Mouse (Mus musculus): ENCODE measurements around the gene Hint2.

Hint2 gene

DNA sequence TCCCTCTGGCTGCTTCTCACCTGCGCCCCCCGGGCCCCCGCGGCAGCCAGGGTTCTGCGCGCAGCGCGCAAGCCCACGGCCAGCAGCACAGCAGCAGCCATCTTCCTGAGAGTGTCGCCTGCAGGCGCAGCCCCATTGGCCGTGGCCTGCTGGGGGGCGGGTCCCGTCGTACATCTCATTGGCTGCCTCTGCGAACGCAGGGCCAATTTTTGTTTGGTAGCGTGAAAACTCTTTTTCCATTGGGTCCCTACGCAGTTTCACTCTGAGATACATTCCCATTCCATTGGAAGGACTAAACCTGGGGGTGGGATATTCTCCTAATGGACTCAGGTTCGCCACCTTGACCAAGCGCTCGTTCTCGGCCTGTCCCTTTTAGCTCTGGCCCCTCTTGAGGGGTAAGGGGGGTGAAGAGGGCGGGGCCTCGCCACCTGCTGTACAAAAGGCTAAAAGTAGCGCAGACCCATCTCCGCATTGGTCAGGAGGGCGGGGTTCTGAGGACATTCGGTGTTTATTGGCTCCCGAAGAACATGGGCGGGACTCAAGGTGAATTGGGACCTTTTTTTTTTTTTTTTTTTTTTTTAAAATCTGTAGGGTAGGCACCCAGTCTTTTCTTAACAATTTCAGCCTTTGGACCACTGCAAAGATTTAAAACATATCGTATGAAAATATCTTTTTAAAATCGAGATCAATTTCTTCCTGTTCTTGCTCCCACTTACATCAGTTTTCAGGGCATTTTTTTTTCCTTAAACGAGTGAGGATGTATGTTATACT lies at the start of gene Hint2:
TSS of gene Hint2 (minus strand) at position 128 of the 771 bp plus-strand sequence.
- peak; percentile 97 for DNase-seq (ENCODE audit: low read depth)

DNA sequence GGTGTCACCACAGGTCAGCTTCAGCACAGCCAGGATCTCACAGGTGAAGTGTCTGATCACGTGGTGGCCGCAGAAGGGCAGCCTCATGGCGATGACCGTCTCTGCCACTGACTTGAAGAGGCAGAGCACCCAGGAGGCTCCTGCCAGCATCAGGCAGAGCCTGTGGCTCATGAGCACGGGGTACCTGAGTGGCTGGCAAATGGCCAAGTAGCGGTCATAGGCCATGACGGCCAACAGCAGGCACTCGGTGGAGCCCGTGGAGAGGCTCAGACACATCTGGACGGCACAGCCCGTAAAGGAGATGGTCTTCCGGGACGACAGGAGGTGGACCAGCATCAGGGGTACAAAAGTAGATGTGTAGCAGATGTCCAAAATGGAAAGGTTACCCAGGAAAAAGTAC lies 49.7 kb upstream of the Hint2 start:
- DNase-seq (ENCODE audit: low read depth): no peak

DNA sequence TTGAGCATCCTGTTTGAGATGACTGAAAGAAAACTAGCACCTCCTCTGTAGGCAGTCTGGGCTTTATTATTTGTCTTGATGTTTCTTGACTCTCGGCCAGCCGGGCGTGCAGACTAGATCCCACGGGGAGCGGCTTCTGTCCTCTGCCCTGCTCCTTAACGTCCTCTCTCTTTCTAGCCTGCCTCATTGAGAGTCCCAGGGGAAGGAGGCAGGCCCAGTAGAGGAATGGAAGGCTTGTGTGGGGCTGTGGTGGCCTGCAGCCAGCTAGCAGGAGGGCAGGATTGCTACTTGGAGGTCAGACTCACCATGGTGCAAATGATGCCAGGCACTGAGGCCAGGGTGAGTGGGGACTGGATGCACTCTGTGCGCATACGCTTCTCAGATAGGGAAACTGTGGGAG lies 47.6 kb upstream of the Hint2 start:
- no peak for DNase-seq (ENCODE audit: low read depth)

DNA sequence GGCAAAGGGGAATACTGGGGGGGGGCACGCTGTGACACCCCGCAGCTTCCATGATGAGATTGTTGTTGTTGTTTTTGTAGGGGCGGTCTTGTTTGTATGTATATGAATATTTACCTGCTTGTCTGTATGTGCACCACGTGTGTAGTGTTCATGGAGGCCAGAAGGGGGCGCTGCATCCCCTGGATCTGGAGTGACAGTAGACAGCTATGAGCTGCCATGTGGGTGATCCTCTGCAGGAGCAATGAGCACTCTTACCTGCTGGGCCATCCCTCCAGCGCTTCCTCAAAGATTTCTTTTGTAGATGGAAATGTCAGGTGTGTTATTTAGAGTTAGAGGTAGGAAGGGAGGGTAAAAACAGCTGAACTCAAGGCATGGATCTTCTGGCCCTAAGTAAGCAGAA lies 47.2 kb upstream of the Hint2 start:
- peak; percentile 7 for DNase-seq (ENCODE audit: low read depth)

DNA sequence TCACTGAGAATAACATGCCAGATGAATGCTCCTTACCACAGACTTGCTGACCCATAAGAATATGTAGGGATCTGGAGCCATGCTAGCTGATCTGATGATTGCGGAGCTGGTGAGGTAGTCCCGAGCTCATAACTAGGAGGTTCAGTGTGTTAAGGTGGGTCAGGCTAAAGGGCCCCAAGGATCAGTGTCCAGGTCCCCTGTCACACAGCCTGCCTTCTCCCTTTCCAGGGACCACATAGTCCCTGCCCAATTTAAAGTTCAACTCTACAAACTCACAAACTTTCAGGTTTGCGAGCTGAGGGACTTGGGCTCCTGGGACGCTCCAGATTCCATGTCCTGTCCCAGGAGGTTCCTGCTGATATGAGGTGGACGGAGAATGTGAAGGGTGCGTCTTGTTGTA lies 44.4 kb upstream of the Hint2 start, which contains the start of gene Olfr70:
TSS of gene Olfr70 (minus strand) at position 101 of the 400 bp plus-strand sequence.
- DNase-seq (ENCODE audit: low read depth): no peak

DNA sequence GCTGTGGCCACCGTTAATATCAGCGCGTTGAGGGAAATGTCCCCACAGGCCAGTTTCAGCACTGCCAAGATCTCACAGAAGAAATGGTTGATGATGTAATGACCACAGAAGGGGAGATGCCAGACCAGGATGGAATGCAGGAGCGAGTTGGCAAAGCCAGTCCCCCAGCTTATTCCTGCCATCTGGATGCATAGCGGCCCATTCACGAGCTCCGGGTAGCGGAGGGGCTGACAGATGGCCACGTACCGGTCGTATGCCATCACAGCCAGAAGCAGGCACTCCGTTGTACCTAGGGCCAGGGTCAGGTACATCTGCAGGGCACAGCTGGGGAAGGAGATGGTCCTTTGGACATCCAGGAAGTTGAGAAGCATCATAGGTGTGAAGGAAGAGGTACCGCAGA lies 40.3 kb upstream of the Hint2 start:
- DNase-seq (ENCODE audit: low read depth): no peak

DNA sequence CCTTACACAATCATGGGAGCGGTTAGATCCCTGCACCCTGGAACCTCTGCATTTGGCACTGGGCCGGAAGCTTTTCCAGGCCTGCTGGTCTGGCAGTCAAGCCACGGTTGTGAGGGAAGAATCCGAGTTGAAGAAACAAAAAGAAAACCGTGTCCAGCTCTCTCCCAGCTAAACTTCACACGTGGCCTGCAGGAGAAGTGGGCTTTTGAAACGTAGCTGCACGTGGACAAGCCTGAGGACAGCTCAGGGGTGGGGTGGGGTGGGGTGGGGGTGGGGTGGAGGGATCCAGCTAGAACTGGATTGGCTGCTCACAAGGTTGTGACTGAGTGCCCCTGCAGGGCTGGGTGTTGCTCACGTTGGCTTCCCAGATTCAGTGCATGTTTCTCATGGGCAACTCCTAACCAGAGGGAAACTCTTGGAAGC lies 39.0 kb upstream of the Hint2 start:
- DNase-seq (ENCODE audit: low read depth): no peak

DNA sequence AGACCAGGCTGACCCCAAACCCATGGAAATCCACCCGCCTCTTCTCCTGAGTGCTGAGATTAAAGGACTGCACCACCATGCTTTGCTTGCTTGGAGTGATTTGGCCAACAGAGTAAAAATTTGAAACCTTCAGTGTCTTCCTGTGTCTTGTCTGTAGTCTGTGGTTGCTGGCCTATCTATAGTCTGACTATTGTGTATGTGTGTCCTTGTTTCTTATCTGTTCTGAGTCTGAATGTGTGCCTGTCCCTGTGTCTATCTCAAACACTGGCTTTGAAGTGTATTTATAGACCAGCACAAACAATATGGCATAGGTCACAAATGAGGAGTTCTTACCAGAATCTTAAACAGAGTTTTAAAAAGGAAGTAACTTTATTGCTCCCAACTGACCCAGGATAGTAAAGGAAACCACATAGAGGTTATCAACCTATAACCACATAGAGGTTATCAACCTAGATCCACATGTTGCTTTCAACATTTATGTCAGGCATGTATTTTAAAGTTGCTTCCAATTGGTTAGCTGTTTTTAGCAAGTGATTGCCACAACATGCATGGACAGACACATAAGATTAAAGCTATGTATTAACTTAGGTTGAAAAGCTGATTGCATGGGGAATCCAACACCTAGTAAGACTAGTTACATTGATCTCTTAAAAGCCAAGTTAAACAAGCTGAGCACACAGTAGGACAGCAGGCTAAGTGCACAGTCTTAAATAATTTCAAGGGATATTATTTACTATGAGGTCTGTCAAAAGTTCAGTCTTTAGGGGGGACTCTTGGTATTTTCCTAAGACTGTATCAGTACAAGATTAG lies 38.4 kb upstream of the Hint2 start:
- DNase-seq (ENCODE audit: low read depth): no peak

DNA sequence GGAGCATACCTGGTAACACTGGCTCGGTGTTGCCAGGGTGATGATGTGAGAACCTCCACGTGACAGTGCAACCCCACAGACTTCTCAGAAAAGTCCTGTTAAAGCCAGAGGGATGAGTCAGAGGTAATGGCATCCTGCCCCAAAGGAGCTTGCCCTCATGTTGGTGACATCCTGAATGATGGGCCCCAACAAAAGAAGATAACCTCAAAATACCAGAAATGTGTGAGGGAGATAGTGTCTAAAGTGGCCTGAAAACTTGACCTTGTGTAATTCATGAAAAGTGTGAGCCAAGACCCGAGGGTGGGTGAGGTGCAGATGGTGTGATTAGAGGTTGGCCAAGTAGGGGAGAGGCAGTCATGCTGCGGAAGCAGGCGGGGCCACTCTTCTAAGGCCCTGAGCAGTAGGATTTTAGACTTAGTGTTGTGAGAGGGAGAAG lies 37.6 kb upstream of the Hint2 start:
- no peak for DNase-seq (ENCODE audit: low read depth)

DNA sequence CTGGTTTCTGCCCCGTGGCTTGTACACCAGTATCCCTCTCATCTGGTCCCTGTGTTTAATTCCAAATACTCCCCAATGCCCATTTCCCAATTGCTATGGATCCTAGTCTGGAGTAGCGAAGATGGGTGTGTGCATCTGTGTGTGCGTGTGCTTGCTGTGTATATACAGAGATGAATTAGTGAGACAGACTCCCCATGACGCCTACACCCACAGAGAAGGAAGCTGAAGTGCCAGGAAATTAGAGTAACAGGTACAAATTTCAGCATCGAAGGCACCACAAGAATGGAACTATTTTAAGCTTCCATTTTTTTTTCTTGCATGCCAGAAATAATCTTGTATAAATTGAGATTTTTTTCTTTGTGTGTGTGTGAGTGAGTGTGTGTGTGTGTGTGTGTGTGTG lies 34.8 kb upstream of the Hint2 start:
- no peak for DNase-seq (ENCODE audit: low read depth)

DNA sequence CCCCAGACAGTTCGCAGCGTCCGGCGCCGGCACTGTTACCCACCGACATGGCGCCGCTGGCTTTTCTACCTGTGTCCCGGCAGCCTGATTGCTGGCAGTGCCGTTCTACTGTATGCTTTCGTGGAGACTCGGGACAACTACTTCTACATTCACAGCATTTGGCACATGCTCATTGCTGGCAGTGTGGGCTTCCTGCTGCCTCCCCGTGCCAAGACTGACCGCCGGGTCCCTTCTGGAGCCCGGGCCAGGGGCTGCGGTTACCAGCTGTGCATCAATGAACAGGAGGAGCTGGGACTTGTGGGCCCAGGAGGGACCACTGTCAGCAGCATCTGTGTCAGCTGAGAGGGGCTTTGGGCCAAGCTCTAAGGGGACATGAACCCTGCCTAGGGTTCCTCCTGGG lies 33.8 kb upstream of the Hint2 start:
- DNase-seq (ENCODE audit: low read depth): no peak

DNA sequence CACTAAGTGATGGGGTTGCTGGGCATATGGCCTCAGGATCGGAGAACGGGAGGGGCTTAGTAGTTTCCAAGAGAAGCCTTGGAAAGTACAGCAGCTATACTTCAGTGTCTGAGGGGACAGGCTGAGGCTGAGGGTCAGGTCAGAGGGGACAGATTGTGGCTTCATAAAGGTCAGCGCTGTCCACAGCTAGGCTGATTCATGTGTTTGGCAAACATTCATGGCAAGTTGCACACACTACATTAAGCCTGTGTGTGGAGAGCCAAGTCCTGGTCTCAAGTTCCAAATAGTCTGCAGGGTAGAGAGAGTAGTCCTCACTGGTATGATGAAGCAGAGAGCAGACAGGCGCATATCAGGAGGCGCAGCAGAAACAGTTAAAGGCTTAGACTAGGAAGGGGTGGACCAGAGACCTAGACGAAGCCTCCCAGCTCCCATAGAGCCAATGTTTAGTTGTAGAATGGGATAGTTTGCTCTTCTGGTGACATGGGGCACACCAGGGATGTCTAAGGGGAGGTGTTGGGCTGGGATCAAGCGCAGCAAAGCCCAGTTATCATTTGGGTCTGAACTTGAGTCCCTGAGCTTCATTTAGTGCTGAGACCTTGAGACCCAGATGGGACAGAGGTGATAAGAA lies 23.3 kb upstream of the Hint2 start:
- DNase-seq (ENCODE audit: low read depth): no peak

DNA sequence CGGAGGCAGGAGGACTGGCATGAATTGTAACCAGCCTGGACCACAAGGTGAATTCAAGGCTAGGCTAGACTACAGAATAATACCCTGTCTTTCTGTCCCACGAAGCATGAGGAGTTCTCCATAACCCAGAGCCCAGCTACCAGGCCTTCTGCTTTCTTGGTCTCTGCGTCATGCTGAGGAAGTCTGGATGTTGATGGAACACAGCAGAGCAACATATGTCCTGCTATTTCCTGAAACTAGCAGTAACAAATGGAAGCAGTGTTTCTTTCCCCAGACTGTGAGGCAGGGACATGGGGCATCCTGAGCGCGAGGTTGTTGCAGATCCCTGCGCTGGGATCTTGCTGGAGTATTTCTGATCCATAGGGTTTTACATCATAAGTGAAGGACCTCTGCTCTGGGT lies 22.3 kb upstream of the Hint2 start:
- DNase-seq (ENCODE audit: low read depth): no peak

DNA sequence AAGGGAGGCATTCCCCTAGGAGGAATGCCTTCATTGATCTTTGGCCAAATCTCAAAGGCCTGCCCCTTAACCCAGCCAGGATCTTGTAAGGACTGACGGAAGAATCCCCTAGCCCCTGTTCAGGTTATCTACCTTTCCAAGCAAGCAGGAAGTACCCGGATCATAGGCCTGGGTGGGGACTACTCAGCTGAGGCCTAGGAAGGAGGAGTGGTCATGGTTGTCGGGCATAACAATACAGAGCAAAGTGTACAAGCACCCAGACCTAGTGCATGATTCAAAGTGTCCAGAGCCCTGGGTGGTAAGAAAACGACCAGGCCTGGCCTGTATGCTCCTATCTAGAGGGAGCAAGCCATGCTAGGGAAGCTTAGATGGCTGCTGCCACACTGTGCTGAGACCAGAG lies 19.3 kb upstream of the Hint2 start:
- DNase-seq (ENCODE audit: low read depth): no peak

DNA sequence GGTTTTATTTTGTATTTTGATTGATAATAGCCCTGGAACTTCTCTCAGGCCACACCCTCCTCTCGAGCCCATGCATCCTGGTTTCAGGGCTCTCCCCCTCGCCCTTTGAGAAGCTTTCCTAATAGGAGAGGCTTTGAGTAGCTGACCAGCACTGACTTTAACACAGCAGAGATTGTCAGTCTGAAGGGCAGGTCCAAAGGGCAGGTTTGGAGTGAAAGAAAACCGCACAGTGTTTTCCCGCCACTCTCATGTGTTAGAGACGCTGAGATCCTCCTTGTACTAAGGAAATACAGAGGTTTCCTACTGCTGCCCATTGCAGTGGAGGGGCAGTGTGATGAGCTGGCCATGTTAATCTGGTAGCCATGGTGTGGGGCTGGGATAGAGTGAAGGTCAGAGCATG lies 18.7 kb upstream of the Hint2 start:
- DNase-seq (ENCODE audit: low read depth): no peak

DNA sequence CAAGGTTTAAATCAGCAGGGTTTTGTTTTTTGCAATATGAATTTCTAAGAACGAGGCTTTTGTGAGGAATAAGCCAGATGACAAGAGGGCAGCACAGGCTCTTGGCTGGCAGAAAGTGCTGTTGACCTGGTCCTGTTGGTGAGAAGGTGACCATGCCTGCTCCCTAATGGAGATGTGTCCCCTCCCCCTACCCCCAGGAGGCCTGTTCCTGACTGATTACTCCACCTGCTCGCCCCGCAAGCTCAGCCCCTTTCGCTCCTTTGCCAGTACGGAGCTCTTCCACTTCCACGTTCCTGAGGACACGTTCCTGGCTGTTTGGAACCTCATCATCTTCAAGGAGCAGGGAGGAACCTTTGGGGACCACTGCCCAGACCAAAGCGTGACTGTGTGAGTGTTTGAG lies 17.4 kb upstream of the Hint2 start:
- DNase-seq (ENCODE audit: low read depth): no peak

DNA sequence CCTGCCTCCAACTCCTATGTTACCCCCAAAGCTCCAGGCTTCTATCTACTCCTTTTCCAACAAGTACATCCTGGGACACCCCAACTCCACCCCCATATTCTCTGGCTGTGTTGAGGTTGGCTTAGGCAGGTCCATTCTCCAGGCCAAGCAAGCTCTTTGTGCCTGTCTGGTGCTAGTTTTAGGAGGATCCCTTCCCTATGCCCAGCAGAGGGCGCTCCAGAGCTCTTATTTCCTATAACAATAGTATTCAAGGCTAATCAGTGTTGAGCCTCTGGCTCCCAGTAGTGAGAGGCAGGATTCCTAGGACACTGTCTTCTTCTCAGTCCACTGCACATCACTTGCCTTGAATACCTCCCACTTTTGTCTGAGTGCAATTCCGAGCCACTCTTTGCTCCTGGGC lies 15.8 kb upstream of the Hint2 start:
- peak; percentile 90 for DNase-seq (ENCODE audit: low read depth)

DNA sequence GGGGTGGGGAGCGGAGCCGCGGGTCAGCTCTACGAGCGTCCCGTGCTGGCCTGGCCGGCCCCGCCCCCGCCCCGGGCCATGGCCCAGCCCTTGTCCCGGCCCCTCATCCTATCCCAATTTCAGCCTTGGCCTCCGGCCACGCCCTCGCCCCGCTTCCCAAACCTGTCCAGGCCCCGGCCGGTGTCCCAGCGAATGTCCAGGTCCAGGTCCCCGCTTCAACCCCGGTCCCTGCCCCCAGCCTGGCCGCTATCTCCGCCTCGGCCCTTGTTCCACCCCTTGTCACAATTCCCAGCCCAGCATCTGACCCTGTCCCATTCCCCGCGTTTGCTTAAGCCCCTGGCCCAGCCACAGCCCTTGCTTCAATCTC lies 13.1 kb upstream of the Hint2 start:
- DNase-seq (ENCODE audit: low read depth): no peak

DNA sequence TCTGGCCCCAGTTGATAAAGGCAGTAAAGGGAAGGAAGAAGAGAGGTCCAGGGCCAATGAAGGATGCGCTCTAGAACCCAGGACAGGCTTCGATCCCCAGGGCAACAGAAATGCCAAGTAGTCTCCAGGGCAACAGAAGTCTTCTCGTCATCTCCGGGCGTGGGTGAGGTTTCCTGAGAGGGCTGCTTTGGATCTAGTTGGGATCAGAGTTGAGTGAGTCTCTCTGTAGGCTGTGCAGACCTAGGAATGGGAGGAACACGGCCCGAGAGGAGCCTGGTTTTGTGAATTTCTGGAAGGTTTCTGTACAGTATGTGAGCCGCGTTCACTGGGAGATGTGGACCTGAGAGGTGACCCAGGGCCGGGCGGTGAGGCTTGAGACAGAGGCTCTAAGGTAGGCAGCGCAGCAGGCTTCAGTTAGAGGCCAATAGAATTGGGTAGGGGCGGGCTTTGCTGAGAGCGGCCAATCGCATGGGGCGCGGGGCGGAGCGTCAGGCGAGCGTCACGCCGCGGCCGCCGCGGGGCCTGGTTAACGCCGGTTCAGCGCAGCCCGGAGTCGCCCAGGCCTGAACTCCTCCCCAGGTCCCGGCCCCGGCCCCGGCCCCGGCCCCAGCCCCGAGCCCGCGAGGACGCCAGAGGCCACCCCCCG lies 12.6 kb upstream of the Hint2 start, which contains the start of the genes Tmem8b and Fam221b:
TSS of gene Tmem8b (plus strand) at position 190 of the 646 bp plus-strand sequence.
TSS of gene Fam221b (minus strand) at position 364 of the 646 bp plus-strand sequence.
- peak; percentile 91 for DNase-seq (ENCODE audit: low read depth)

DNA sequence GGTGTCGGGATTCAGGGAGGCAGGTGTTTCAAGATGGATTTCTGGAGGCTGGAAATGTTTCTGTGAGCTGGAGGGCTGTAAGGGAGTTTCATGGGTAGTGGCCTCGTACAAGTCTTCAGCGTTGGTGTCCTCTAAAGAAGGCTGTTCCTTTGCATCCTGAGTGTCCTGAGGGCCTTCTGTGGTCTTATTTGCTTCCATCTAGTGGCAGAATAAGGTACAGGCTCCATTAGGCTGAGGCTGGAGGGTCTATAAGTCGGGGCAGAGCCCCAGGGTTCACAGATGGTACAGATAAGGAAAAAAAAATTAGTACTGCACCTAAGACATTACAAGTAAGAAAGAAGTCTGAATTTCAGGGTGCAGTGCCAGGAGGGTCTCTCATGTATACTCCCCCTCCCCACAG lies 10.1 kb upstream of the Hint2 start:
- DNase-seq (ENCODE audit: low read depth): peak; percentile 39

DNA sequence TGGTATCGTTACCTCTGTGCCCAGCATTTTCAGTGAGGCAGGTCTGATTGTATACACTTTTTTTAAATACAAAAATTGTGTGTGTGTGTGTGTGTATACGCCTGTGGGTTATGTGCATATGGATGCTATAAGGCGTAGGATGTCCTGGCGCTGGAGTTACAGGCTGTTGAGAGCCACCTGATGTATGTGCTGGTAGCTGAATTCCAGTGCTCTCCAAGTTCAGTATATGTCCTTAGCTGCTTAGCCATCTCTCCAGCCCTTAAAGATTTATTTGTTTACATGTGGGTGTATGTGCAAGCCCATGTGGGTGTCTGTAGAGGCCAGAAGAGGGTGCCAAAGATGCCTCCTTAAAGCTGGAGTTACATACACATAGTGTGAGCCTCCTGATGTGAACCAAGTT lies 880 bp upstream of the Hint2 start:
- no peak for DNase-seq (ENCODE audit: low read depth)

DNA sequence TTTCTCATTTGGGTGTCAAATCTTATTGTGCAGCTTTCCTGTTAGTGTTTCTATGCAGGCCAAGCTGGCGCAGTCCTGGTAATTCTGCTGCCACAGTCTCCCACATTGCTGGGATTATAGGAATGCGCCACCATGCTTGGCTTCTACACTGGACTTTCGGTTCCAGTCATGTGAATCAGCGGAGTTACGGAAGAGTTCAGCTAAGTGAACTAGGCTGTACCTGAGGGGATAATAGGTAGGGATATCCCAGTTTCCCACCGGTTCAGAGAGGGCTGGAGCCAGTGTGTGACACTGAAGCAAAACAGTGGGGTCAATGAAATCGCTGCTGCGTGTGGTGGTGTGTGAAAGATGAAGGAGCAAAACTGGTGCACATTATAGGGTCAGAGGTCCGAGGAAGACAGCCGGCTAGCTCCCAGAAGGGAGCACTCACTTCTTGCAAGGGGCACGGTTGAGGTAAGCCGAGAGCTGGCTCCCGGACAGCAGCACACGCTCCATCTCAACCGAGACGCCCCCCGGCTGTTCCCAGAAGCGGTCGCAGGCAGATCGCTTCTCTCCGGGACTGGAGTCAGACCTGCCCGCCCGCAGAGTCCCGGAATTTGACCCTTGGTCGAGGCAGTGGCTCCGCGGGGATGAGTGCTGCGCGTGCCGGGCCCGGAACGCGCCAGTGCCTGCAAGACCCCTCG lies 469 bp downstream of the Hint2 start:
- DNase-seq (ENCODE audit: low read depth): no peak

Measured in naive thymus-derived CD4-positive, alpha-beta T cell, adult 2 months (primary cell).